Mouse (Mus musculus) fat pad, adult 2 months (tissue): ENCODE results near the gene Rps6ka5.

Source experiments
- DNase-seq: peaks from one replicate; pipeline ENCODE4 v3.0.0-alpha.2; 2011; ENCODE audit warnings: low read depth, low spot score; ENCODE audit errors: extremely low read depth

The Rps6ka5 gene

DNA sequence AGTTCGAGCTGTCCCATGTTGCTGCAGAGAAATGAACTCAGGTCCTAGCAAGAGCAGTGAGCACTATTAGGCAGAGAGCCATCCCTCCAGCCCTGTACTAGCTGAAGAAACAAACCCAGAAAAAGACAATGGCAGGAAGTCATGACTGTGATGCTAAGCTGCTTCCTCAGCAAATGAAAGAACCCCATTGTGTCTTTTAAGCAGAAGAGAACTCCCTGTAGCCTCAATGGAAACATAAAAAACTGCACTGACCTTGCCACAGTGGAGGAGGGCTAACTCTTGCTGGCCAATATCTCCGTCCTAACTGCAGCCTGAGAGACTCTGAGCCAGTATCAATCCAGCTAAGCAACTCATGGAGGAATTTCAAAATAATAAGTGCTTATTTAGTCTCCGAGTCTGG is 192.8 kb downstream of the Rps6ka5 start:
- no peak for DNase-seq

DNA sequence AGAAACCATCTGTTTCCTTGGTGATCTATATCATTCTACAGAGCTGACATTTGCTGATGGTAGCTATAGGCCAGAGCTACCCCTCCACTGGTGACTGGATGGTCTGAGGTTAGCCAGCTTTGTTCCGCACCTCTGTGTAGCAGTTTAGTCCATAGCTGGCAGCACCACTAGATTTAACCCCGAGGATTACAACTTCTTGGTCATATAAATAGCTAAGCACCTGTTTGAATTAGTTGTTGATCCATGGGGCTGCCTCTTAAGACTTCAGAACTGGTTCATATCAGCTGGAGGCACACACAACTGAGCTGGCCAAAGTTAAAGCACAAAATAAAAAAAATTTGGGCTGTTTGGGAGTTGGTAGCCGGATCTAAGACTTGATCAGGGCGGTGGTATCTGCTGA is 193.6 kb downstream of the Rps6ka5 start:
- no peak for DNase-seq

DNA sequence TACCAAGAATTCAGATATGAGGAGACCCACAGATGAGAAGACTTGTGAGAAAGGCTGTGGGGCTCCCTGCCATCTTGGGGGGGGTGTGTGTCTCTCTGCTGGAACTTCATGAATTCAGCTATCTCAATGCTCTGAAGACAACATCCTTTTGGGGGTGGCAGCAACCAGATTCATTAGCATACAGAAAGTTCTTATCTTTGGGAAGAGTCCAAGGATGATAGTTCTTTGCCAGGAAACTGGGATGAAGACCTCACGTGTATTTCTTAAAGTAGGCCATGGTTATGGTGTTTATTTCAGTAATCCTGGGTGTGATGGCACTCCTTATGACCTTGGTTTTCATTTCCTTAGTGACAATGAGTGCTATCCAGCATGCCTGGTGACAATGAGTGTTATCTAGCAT is 195.0 kb downstream of the Rps6ka5 start:
- DNase-seq, result no peak

DNA sequence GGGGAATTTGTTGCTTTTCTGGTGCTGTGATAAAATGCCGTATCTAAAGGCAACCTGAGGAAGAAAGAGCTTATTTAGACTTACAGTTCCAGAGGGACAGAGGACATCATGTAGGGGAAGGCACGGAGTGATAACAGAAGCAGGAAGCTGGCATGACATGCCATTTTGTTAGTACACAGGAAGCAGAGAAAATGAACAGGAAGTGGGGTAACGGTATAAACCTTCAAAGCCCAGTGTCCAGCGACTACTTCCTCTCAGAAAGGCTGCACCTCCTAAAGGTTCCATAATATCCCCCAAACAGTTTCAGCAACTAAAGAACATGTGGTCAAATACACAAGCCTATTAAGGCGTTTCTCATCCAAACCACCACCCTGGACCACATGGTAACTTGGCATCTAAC is 195.9 kb downstream of the Rps6ka5 start:
- no peak for DNase-seq

DNA sequence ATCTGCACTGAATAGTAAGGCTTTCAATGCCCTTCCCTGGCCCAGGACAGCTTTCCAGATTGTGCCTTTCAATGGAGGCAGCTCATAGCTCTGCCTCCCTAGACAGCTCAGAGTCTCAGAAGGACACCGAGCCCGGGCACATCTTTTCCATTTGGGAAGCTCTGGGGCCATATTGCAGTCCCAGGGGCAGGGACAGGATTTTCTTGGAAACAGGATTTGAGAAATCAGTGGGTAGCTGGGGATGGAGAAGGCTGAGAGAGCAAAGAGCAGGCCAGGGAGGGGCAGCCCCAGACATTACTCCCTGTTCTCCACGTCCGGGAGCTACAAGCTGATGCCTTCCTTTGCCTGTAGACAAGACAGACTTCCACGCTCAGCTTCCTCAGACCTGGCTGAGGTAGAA is 197.1 kb downstream of the Rps6ka5 start:
- no peak for DNase-seq

DNA sequence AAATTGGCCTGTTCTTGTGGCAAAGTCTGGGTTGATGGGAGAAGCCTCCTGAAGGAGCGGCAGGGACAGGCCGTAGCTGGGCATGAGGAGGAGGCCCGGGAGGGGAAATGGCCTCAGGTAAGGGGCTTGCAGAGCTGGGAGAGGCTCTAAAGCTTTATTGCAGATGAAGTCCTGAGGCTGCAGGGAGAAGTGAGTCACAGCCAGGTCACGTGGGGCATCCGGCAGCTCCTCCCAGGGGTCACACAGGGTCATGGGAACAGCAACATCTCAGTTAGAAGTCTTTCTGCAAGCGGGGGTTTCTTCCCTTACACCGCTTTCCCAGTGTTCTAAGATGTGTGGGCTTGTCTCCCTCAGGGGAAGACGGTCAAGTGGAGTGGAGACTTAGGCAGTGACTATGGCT is 197.6 kb downstream of the Rps6ka5 start:
- no peak for DNase-seq

DNA sequence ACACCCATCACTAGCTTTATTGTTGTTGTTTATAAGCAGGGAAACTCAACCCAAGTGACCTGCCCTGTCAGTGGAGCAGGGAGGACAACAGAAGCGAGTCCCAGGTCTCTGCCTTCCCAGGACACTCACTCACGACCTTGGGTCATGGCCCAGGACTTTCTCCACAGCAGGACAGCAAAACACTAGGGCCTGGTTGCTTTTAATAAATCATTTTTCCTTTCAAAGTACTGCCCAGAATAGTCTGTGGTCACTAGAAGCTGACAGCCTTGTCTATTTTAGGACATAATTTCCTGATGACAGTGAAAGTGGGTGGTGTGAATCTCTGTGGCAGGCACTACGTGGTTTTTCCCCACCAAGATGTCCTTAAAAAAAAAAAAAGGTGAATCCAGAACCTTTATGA is 198.5 kb downstream of the Rps6ka5 start:
- DNase-seq, result no peak

DNA sequence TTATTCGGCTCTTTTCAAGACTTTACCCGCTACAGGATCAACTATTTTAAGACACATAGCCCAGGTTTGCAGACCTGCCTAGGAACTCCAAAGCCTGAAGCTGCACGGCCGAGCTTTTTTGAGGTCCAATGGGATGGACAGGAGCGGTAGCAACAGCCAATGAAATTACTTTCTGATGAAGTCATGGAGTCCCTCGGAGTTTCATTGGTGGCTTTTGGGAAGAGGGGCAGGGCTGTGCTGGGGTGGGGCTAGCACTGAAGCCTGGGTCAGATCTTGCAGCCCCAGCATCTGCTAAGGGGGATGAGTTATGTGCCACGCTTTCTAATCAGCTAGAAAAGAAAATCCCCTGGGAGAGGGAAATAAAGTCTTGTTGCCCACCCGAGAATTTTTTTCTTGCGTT is 199.0 kb downstream of the Rps6ka5 start:
- no peak for DNase-seq

DNA sequence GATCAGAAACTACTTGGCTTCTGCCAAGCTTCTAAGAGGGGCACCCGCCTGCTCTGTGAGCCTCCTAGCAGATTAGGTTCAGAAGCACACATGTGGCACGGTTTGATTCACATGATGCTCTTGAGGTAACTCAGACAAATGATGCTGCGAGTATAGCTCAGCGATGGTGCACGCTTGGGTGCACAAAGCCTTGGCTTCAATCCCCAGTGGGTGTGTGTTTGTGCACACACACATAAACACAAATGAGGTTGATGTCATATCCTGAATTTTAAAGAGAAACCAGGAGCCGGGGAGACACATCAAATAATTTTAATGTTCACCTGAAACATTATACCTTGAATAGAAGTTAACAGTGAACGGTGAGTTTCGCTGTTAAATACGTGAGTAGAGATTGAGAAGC is 199.5 kb downstream of the Rps6ka5 start:
- no peak for DNase-seq

DNA sequence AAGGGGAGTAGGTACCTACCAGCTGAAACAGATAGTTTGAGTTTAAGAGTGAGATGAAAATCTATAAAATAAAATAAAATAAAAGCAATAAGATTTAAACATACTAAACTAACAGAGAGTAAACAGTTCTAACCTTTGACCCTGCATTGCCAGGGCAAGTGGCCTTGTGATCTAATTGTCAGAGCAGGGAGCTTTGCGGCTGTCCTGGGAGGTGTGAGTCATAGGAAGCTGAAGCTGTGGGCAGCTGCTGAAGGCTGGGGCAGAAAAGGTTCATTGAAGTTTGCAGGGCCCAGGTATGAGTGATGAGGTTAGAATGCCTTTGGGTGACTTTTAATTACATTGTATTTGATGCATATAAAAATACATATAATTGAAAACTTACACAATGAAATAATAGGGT is 200.8 kb downstream of the Rps6ka5 start:
- no peak for DNase-seq

DNA sequence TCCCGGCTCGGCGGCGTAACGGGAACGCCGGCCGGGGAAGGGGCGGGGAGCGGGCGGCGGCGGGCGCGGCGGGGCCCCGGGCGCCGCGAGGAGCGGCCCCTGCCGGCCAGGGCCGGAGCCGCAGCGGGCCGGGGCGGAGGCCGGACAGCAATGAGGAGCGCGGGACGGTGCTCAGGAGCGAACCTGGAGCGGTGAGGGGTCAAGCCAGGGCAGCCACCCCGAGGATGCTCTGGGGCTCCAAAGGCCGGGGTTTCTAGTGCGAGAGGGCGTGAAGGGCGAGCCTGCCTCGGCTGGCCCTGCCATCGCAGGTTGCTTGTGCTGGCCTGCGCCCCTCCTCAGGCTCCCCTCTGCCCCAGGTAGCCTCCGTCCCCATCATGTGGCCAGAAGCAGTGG is 206.0 kb downstream of the Rps6ka5 start, which contains the start of gene Ttc7b:
Gene Ttc7b, minus strand, starts transcription at position 33 of the 393 bp plus-strand sequence.
- no peak for DNase-seq

DNA sequence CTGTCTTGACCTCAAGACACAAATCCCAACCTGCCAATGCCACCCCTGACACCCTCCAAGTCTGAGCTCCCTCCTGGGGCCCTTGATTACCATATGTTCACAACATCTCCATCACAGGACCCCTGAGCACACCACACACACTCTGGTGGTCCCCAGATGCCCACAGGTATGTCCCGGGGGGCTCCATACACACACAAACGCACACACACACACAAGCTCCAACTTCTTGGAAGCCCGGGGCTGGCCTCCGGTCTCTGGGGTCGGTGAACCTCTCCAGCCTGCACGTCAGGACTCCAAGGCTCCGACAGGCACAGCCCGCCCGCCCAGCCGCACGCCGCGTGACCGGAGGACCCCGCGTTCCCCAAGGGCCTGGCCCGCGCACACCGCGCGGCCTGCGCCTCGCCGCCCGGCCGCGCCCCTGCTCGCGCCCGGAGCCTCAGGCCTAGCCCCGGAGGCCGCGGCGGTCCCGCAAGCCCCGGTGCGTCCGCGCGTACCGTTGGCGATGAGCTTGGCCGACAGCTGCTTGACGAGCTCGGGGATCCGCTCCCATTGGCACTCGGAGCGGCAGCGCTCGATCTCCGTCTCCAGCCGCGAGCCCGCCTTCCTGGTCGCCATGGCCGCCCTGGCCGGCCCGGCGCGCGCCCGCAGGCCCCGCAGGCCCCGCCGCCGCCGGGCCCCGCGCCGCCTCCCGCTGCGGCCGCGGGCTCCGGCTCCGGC is 206.5 kb downstream of the Rps6ka5 start:
- no peak for DNase-seq

DNA sequence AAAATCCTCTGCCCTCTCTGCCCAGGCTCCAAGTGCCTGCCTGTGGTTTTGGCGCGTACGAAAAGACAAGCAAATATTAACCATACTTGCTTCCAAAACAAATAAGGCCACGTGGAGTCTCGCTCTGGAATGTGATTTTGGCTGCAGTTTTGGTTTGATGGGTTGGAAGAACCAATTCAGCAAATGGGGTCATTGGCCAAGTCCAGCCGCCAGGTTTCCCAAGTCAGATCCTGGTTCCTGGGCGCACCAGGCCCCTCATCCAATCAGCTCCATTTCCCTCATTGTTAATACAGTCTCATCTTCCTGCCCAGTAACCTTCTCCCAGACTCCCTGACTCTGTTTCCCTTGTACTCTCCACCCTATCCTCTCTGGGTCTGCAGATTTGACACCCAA is 207.1 kb downstream of the Rps6ka5 start:
- no peak for DNase-seq

DNA sequence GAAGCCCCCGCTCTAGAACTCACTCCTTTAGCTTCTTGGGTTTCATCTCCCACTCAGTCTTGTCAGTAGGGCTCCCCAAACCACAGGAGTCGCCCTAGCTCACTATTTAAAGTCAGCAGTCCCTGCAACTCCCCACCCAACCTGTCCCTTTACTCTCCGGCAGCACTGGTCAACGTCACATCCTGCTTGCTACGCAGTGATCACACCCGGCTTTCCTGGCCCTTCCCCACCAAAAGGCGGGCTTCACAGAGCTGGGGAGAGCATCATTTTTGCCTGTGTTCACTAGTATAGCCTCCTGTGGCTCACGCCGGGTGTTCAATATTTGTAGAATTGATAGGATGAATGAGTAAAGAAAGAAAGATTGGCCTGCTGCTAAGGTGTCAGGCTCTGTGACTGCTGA is 209.4 kb downstream of the Rps6ka5 start:
- no peak for DNase-seq

DNA sequence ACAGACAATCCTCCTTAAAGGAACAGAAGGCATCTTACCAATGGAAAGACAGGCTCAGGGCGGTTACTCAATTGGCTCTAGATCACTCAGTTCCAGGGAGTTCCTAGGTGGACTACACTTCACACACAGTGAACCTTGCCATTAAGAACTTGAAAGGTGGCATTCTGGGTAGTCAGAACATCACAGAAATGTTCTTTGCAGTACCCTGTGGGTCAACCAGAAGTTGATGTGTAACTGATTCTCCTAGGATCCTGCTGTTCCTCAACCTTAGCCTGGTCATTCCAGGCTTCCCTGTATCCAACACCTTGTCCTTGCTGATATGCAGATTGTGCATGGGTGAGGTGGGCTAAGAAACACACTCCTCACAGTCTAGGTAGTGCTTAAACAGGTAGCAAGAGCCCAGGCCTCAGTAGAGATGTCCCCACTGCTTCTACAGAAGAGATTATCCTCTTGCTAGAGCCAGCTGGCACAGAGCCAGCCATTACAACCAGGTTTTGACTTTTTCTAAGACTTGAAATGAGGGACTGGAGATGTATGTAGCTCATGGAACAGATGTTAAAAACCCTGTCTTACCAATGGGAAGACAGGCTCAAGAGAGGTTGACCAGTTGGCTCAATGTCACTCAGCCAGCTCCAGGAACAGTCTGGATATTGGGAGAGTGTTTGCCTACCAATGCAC is 210.5 kb downstream of the Rps6ka5 start:
- DNase-seq, result no peak

DNA sequence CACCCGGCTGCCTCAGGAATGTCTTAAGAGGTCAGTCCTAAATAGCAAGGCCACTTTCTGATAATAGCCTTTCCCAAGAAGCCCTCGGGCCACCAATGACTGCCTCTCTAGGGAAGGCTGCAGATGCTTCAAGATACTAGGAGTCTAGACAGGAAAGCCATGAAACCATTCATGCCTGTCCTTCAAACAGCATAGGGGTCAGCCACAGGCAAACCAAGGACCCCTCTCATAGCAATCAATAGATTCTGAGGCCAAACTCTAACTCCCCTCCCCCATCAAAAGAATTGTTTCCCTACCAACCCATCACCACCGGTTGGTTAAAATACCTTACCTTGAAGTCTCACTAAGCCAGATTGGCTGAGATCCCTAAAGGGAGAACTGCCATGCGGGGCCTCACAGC is 211.3 kb downstream of the Rps6ka5 start:
- no peak for DNase-seq

DNA sequence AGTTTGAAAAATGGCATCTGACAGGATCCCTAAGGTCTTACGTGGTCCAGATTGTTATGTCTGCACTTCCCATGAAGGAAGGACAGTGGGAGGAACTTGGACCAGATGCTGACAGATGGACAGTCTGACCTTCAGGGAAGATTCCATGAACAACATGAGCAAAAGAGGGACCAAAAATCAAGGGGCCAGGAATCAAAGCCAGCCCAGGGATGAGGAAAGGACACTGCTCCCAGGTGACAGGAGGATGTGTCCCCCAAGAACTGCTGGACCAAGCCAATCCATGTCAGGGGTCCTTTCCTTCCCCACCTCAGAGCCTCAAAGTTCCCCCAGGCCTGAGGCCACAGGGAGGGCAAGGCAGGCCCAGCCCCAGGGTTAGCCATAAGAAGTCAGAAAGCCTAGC is 212.2 kb downstream of the Rps6ka5 start:
- no peak for DNase-seq

DNA sequence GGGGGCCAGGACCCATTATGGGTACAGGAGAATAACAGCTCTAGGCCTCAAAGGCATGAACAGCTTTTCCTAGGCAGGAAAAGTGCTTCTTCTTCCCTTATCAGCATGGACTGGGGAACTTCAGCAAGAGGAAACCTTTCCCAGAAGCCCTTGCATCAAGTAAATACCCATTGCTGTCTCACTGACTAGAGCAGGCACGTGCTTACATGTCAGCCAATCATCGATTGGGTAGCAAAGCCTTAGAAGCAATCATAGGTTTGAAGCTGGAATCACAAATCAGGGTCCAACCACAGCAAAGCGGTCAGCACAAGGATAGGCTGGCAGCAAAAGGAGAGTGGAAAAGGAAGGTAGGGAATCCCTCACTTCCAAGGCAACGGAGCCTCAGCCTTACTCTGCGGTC is 213.7 kb downstream of the Rps6ka5 start:
- DNase-seq, result no peak

DNA sequence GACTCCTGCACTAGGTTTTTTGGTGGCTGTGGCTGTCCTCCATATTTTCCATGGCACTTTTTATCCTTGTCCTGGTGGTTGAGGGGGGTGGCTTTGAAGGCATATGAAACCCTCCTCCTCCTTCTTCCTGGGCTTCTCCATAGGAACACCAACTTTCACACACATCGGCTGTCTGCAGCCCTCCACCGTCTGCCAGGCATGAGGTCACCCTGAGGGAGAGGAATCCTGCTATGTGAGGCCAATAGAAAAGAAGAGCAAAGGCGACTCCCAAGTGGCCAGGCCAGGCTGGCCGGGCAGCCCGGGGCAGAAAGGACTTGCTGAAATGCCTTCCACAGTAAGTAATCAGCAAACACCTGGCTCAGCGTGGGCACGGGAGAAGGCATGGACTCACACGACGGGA is 214.1 kb downstream of the Rps6ka5 start:
- DNase-seq, result no peak

DNA sequence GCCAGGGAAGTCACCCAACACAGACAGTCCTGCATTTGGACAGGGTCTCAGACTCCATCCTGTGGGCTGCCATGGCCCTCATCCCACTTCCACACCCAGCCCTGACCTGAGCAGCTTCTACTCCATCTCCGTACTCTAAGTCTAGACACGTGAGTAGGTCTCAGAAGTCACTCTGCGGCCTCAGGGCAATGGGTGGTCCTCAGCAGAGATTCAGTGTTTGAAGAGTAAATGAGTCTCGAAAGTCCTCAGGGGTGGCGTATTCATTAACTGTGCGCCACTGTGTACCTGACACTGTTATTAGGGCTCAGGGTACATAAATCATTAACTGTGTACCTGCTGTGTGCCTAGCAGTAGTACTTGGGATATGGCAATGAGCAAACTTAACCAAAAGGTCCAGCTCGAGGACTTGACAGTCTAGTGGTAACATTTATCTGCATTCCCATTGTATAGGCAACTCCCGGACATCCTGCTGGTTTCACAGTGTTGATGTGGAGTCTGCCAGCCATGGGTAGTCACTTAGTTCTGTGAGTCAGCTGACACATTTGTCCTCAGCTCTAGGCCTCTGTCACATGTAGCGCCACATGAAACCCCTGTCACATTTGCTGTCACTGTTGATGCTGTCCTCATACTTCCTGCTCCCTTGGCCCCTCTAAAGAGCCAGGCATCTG is 217.0 kb downstream of the Rps6ka5 start:
- no peak for DNase-seq

DNA sequence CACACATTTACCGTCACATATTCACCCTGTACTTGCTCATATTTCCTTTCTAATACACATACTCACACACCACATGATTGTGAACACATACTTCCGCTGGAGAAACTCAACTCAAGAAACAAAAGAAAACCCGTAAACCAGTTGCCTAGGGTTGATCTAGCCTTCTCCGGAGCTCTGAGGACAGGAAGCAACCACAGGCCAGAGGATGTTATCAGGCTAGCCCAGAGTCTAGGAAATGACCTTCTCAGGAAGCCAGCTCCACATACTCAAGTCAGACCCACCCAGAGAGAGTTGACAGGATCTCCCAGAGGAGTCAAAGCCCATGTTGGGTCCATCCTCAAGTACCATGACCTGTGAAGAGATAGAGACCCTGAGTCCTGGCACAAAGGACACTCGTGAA is 218.1 kb downstream of the Rps6ka5 start:
- no peak for DNase-seq

DNA sequence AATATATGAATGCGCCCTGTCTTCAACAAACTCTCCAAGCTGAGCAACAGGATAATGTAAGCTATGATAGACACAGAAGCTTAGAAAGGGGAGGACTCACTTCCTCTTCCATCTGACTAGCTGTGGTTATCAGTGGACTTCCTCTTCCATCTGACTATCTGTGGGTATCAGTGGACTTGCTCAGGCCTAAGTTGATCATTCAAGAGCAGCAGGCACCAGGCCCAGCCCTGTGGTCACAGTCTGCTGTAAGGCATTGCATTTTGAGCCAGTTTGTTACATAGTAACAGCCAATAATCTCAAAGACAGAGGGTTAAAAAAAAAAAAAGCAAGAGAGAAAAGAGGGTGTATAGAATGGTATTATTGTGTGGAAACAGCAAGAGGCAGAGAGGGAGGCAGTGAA is 221.3 kb downstream of the Rps6ka5 start:
- no peak for DNase-seq
